Mouse (Mus musculus): ENCODE results near the gene Fam19a1. TPM values are rescaled to one million over a fixed set of nuclear protein-coding genes. Genes with fewer than 3 reads are reported as not detected.

Fam19a1 gene
- polyA plus RNA-seq (2015; fragmentation: Nextera tagmentation; extraction: Ambion mirVana): not detected in 2 replicates

- no peak within 1 kb of the TSS for H3K9ac ChIP-seq (replicated peaks)
- DNase-seq (no peak), ATAC-seq (no peak)
- no peak within 1 kb of the TSS for H3K27ac ChIP-seq (ENCODE audit: low read depth)
- H3K4me3 ChIP-seq (ENCODE audit: low read depth, low read length): no peak within 1 kb of the TSS
- TF ChIP-seq CTCF (IDR thresholded peaks at IDR 0.05; ENCODE audit: low read depth): no peak
- no peak for TF ChIP-seq EP300 (IDR thresholded peaks at IDR 0.05; ENCODE audit: low read depth)
- H3K36me3 ChIP-seq (replicated peaks; ENCODE audit: insufficient read depth, low read length): no peaks in the 10 kb centered on the region
- 30% methylated on average over 6 of the region's 6 CpGs for WGBS (ENCODE audit: insufficient replicate concordance)
- no peaks in the 10 kb centered on the region for H3K9me3 ChIP-seq (ENCODE audit: low read length)
- 0 out of 2 replicates have a peak, but pooled peaks cover 3% of the 10 kb centered on the region for H3K27me3 ChIP-seq (ENCODE audit: insufficient read depth, low read length)
- 0 out of 2 replicates have a peak, but pooled peaks cover 2% of the 10 kb centered on the region for H3K4me1 ChIP-seq (ENCODE audit: insufficient read depth)
- H3K4me2 ChIP-seq (ENCODE audit: low read depth, low read length): no peak within 1 kb of the TSS
Measured at GRCm38 (mm10) chr6:96112854-96113253, at the start of gene Fam19a1. Gene Fam19a1, plus strand, starts transcription at chr6:96113154.

- no peak overlapping the region for H3K9ac ChIP-seq (replicated peaks)
- H3K27ac ChIP-seq (ENCODE audit: low read depth): no peak overlapping the region
- TF ChIP-seq EP300 (IDR thresholded peaks at IDR 0.05; ENCODE audit: low read depth) (no peak), CTCF (IDR thresholded peaks at IDR 0.05; ENCODE audit: low read depth) (no peak)
- no peaks in the 10 kb centered on the region for H3K27me3 ChIP-seq (ENCODE audit: insufficient read depth, low read length)
- H3K4me2 ChIP-seq (ENCODE audit: low read depth, low read length): no peak overlapping the region
- H3K4me3 ChIP-seq (ENCODE audit: low read depth, low read length): no peak overlapping the region
- no peaks in the 10 kb centered on the region for H3K9me3 ChIP-seq (ENCODE audit: low read length)
- WGBS (ENCODE audit: insufficient replicate concordance): 48% methylated on average over 4 of the region's 4 CpGs
- DNase-seq (no peak), ATAC-seq (no peak)
- H3K36me3 ChIP-seq (replicated peaks; ENCODE audit: insufficient read depth, low read length): no peaks in the 10 kb centered on the region
- no peaks in the 10 kb centered on the region for H3K4me1 ChIP-seq (ENCODE audit: insufficient read depth)
Measured at GRCm38 (mm10) chr6:96071080-96071479, 41.9 kb upstream of the Fam19a1 start.

- no peak overlapping the region for H3K27ac ChIP-seq (ENCODE audit: low read depth)
- TF ChIP-seq CTCF (IDR thresholded peaks at IDR 0.05; ENCODE audit: low read depth): no peak
- TF ChIP-seq EP300 (IDR thresholded peaks at IDR 0.05; ENCODE audit: low read depth): no peak
- ATAC-seq (no peak), DNase-seq (no peak)
- no peak overlapping the region for H3K4me3 ChIP-seq (ENCODE audit: low read depth, low read length)
- H3K36me3 ChIP-seq (replicated peaks; ENCODE audit: insufficient read depth, low read length): no peaks in the 10 kb centered on the region
- no peaks in the 10 kb centered on the region for H3K4me1 ChIP-seq (ENCODE audit: insufficient read depth)
- no peaks in the 10 kb centered on the region for H3K27me3 ChIP-seq (ENCODE audit: insufficient read depth, low read length)
- H3K4me2 ChIP-seq (ENCODE audit: low read depth, low read length): no peak overlapping the region
- H3K9me3 ChIP-seq (ENCODE audit: low read length): no peaks in the 10 kb centered on the region
- no peak overlapping the region for H3K9ac ChIP-seq (replicated peaks)
Measured at GRCm38 (mm10) chr6:96071567-96071966, 41.4 kb upstream of the Fam19a1 start.

- DNase-seq (no peak), ATAC-seq (no peak)
- Histone ChIP-seq H3K9ac (replicated peaks) (no peak overlapping the region), H3K4me1 (ENCODE audit: insufficient read depth) (no peaks in the 10 kb centered on the region), H3K9me3 (ENCODE audit: low read length) (no peaks in the 10 kb centered on the region), H3K36me3 (replicated peaks; ENCODE audit: insufficient read depth, low read length) (no peaks in the 10 kb centered on the region), H3K4me2 (ENCODE audit: low read depth, low read length) (no peak overlapping the region), H3K27ac (ENCODE audit: low read depth) (no peak overlapping the region), H3K4me3 (ENCODE audit: low read depth, low read length) (no peak overlapping the region), H3K27me3 (ENCODE audit: insufficient read depth, low read length) (no peaks in the 10 kb centered on the region)
- TF ChIP-seq CTCF (IDR thresholded peaks at IDR 0.05; ENCODE audit: low read depth) (no peak), EP300 (IDR thresholded peaks at IDR 0.05; ENCODE audit: low read depth) (no peak)
- WGBS (ENCODE audit: insufficient replicate concordance): 77% methylated on average over 6 of the region's 6 CpGs
Measured at GRCm38 (mm10) chr6:96089961-96090360, 23.0 kb upstream of the Fam19a1 start.

- 73% methylated on average over 1 of the region's 1 CpGs for WGBS (ENCODE audit: insufficient replicate concordance)
Measured at GRCm38 (mm10) chr6:96093716-96094115, 19.2 kb upstream of the Fam19a1 start.

GRCm38 (mm10) chr6:96098225-96098624, 14.7 kb upstream of the Fam19a1 start:
- H3K27ac ChIP-seq (ENCODE audit: low read depth): no peak overlapping the region
- no peaks in the 10 kb centered on the region for H3K4me1 ChIP-seq (ENCODE audit: insufficient read depth)
- H3K36me3 ChIP-seq (replicated peaks; ENCODE audit: insufficient read depth, low read length): no peaks in the 10 kb centered on the region
- H3K9ac ChIP-seq (replicated peaks): no peak overlapping the region
- WGBS (ENCODE audit: insufficient replicate concordance): 71% methylated on average over 6 of the region's 6 CpGs
- DNase-seq: no peak
- no peak overlapping the region for H3K4me3 ChIP-seq (ENCODE audit: low read depth, low read length)
- H3K9me3 ChIP-seq (ENCODE audit: low read length): no peaks in the 10 kb centered on the region
- H3K4me2 ChIP-seq (ENCODE audit: low read depth, low read length): no peak overlapping the region
- ATAC-seq: no peak
- no peaks in the 10 kb centered on the region for H3K27me3 ChIP-seq (ENCODE audit: insufficient read depth, low read length)
- TF ChIP-seq CTCF (IDR thresholded peaks at IDR 0.05; ENCODE audit: low read depth) (no peak), EP300 (IDR thresholded peaks at IDR 0.05; ENCODE audit: low read depth) (no peak)

More at GRCm38 (mm10) chr6:96093716-96094115, 19.2 kb upstream of the Fam19a1 start:
- DNase-seq (no peak), ATAC-seq (no peak)
- no peak overlapping the region for H3K4me2 ChIP-seq (ENCODE audit: low read depth, low read length)
- H3K9me3 ChIP-seq (ENCODE audit: low read length): no peaks in the 10 kb centered on the region
- no peaks in the 10 kb centered on the region for H3K4me1 ChIP-seq (ENCODE audit: insufficient read depth)
- TF ChIP-seq EP300 (IDR thresholded peaks at IDR 0.05; ENCODE audit: low read depth) (no peak), CTCF (IDR thresholded peaks at IDR 0.05; ENCODE audit: low read depth) (no peak)
- H3K4me3 ChIP-seq (ENCODE audit: low read depth, low read length): no peak overlapping the region
- H3K27ac ChIP-seq (ENCODE audit: low read depth): no peak overlapping the region
- H3K9ac ChIP-seq (replicated peaks): no peak overlapping the region
- H3K36me3 ChIP-seq (replicated peaks; ENCODE audit: insufficient read depth, low read length): no peaks in the 10 kb centered on the region
- H3K27me3 ChIP-seq (ENCODE audit: insufficient read depth, low read length): no peaks in the 10 kb centered on the region

- H3K4me1 ChIP-seq (ENCODE audit: insufficient read depth): no peaks in the 10 kb centered on the region
- H3K4me2 ChIP-seq (ENCODE audit: low read depth, low read length): no peak overlapping the region
- 44% methylated on average over 1 of the region's 1 CpGs for WGBS (ENCODE audit: insufficient replicate concordance)
- H3K9me3 ChIP-seq (ENCODE audit: low read length): no peaks in the 10 kb centered on the region
- TF ChIP-seq CTCF (IDR thresholded peaks at IDR 0.05; ENCODE audit: low read depth) (no peak), EP300 (IDR thresholded peaks at IDR 0.05; ENCODE audit: low read depth) (no peak)
- no peak overlapping the region for H3K27ac ChIP-seq (ENCODE audit: low read depth)
- DNase-seq: no peak
- no peak overlapping the region for H3K4me3 ChIP-seq (ENCODE audit: low read depth, low read length)
- no peak overlapping the region for H3K9ac ChIP-seq (replicated peaks)
- no peak for ATAC-seq
- 0 out of 2 replicates have a peak, but pooled peaks cover 3% of the 10 kb centered on the region for H3K27me3 ChIP-seq (ENCODE audit: insufficient read depth, low read length)
- no peaks in the 10 kb centered on the region for H3K36me3 ChIP-seq (replicated peaks; ENCODE audit: insufficient read depth, low read length)
Measured at GRCm38 (mm10) chr6:96111656-96112055, 1.3 kb upstream of the Fam19a1 start.

Data from liver, postnatal 0 days (tissue).